In the genomic region with DNA sequence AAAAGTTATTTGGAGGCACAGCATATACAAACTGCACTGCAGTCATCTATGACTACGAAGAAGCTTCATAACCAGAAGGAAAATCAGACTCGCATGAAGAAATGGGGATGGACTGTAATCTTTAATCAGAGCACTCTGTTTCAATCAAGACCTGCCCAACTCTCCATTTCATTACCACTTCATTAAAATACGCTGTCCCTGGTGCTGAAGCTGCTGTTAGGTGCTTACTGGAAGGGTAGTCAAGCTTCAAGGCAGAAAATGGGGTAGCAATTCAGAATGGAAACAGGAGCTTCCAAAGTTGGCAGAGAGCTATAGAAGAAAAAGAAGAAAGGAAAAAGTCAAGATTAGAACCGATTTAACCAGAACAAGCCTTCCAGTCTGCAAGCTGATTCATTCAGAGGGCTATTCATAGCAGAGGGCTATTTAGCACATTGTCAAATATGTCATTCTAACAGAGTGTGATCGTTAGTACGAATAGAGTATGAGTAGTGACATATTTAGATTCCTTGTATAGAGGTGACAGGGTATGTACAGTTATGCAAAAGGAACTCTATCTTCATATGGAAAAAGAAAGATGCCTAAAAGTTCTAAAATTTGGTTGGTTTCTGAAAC, we compare ENCODE assay signal across 13 mouse cellular contexts.
DNase-seq lines count a peak whose midpoint lies in the region; ATAC-seq lines count a peak whose summit lies in the region.
"Had no signal": no experiment of that assay in that cellular context is flagged by ENCODE, and none has a peak within 500 bp of the region (broad histone marks: within the 10 kb centered on the region; RNA-seq: fewer than 3 reads in every experiment).

No protein-coding gene starts in this region.

- no peak overlapping the region for H3K4me3 ChIP-seq in hindbrain, embryonic 11.5 days (ENCODE audit: low read depth, low read length)
- H3K4me3 ChIP-seq in hindbrain, embryonic 12.5 days: no peak overlapping the region
- no peak overlapping the region for H3K4me3 ChIP-seq in embryonic facial prominence, embryonic 11.5 days (ENCODE audit: low read depth, low read length)
- no peak overlapping the region for H3K4me3 ChIP-seq in midbrain, embryonic 10.5 days
- H3K4me3 ChIP-seq: heart, embryonic 12.5 days; midbrain, embryonic 13.5 days had no signal

- H3K27me3 ChIP-seq in hindbrain, embryonic 11.5 days (ENCODE audit: control insufficient read depth, insufficient read depth, low read length): no peaks in the 10 kb centered on the region
- no peaks in the 10 kb centered on the region for H3K27me3 ChIP-seq in hindbrain, embryonic 12.5 days
- H3K27me3 ChIP-seq in embryonic facial prominence, embryonic 11.5 days (ENCODE audit: control insufficient read depth, insufficient read depth, low read length): no peaks in the 10 kb centered on the region
- H3K27me3 ChIP-seq in midbrain, embryonic 10.5 days (ENCODE audit: low read depth, poor library complexity, severe bottlenecking): no peaks in the 10 kb centered on the region
- H3K27me3 ChIP-seq: heart, embryonic 12.5 days; midbrain, embryonic 13.5 days had no signal

- peak; percentile 64 for DNase-seq in hindbrain, embryonic 11.5 days (ENCODE audit: low spot score)
- DNase-seq in ovary, postnatal 14 days (ENCODE audit: low spot score): peak; percentile 11
- no peak for DNase-seq in ovary, postnatal 10 days (ENCODE audit: low spot score)
- DNase-seq in embryonic facial prominence, embryonic 11.5 days (ENCODE audit: low spot score): peak; percentile 81
- no peak for DNase-seq in right cerebral cortex, adult 18-20 months
- DNase-seq in spleen, adult 12 weeks (ENCODE audit: low spot score): no peak
- no peak for DNase-seq in midbrain, embryonic 10.5 days (ENCODE audit: low spot score)
- DNase-seq: adrenal gland, postnatal 25 days; cerebellum, postnatal 36 days; forebrain, postnatal 0 days had no signal

- no peak for ATAC-seq in hindbrain, embryonic 11.5 days (ENCODE audit: low FRiP score)
- ATAC-seq in hindbrain, embryonic 12.5 days (ENCODE audit: low FRiP score): no peak
- no peak for ATAC-seq in embryonic facial prominence, embryonic 11.5 days (replicated peaks; ENCODE audit: insufficient number of reproducible peaks, low FRiP score, low TSS enrichment, low read depth)
- ATAC-seq: forebrain, postnatal 0 days; midbrain, embryonic 13.5 days had no signal

- H3K27ac ChIP-seq in hindbrain, embryonic 11.5 days (ENCODE audit: low read depth, low read length): no peak overlapping the region
- H3K27ac ChIP-seq in hindbrain, embryonic 12.5 days: no peak overlapping the region
- no peak overlapping the region for H3K27ac ChIP-seq in embryonic facial prominence, embryonic 11.5 days (replicated peaks; ENCODE audit: low read depth, low read length)
- H3K27ac ChIP-seq in midbrain, embryonic 10.5 days (replicated peaks): no peak overlapping the region
- H3K27ac ChIP-seq: midbrain, embryonic 13.5 days had no signal

- no peak overlapping the region for H3K9ac ChIP-seq in hindbrain, embryonic 11.5 days (ENCODE audit: low read depth, low read length)
- no peak overlapping the region for H3K9ac ChIP-seq in hindbrain, embryonic 12.5 days
- no peak overlapping the region for H3K9ac ChIP-seq in embryonic facial prominence, embryonic 11.5 days (replicated peaks; ENCODE audit: low read length)
- H3K9ac ChIP-seq: forebrain, postnatal 0 days; heart, embryonic 12.5 days; midbrain, embryonic 13.5 days had no signal

- WGBS in hindbrain, embryonic 11.5 days: 70% methylated on average over 6 of the region's 6 CpGs
- WGBS in hindbrain, embryonic 12.5 days: 64% methylated on average over 6 of the region's 6 CpGs
- 65% methylated on average over 6 of the region's 6 CpGs for WGBS in embryonic facial prominence, embryonic 11.5 days
- 65% methylated on average over 6 of the region's 6 CpGs for WGBS in midbrain, embryonic 10.5 days

- H3K36me3 ChIP-seq in hindbrain, embryonic 11.5 days (ENCODE audit: control insufficient read depth, insufficient read depth, low read length): no peaks in the 10 kb centered on the region
- H3K36me3 ChIP-seq in hindbrain, embryonic 12.5 days: no peaks in the 10 kb centered on the region
- H3K36me3 ChIP-seq in embryonic facial prominence, embryonic 11.5 days (replicated peaks; ENCODE audit: control insufficient read depth, insufficient read depth, low read depth, low read length): no peaks in the 10 kb centered on the region
- H3K36me3 ChIP-seq in midbrain, embryonic 10.5 days: no peaks in the 10 kb centered on the region
- H3K36me3 ChIP-seq: heart, embryonic 12.5 days; midbrain, embryonic 13.5 days had no signal

- no peaks in the 10 kb centered on the region for H3K4me1 ChIP-seq in hindbrain, embryonic 11.5 days (replicated peaks; ENCODE audit: control insufficient read depth, insufficient read depth, low read length)
- H3K4me1 ChIP-seq in hindbrain, embryonic 12.5 days: no peaks in the 10 kb centered on the region
- H3K4me1 ChIP-seq in embryonic facial prominence, embryonic 11.5 days (ENCODE audit: control insufficient read depth, insufficient read depth, low read length): no peaks in the 10 kb centered on the region
- H3K4me1 ChIP-seq in midbrain, embryonic 10.5 days: no peaks in the 10 kb centered on the region
- H3K4me1 ChIP-seq: heart, embryonic 12.5 days; midbrain, embryonic 13.5 days had no signal

- H3K4me2 ChIP-seq in hindbrain, embryonic 11.5 days (replicated peaks; ENCODE audit: low read depth, low read length): no peak overlapping the region
- H3K4me2 ChIP-seq in hindbrain, embryonic 12.5 days (replicated peaks): no peak overlapping the region
- no peak overlapping the region for H3K4me2 ChIP-seq in embryonic facial prominence, embryonic 11.5 days (ENCODE audit: low read depth, low read length)
- H3K4me2 ChIP-seq: heart, embryonic 12.5 days; midbrain, embryonic 13.5 days had no signal

- no peaks in the 10 kb centered on the region for H3K9me3 ChIP-seq in hindbrain, embryonic 11.5 days (ENCODE audit: control insufficient read depth, low read length)
- H3K9me3 ChIP-seq in hindbrain, embryonic 12.5 days (replicated peaks): no peaks in the 10 kb centered on the region
- no peaks in the 10 kb centered on the region for H3K9me3 ChIP-seq in embryonic facial prominence, embryonic 11.5 days (replicated peaks; ENCODE audit: control insufficient read depth, low read length)
- H3K9me3 ChIP-seq in midbrain, embryonic 10.5 days (replicated peaks): no peaks in the 10 kb centered on the region
- H3K9me3 ChIP-seq: heart, embryonic 12.5 days; midbrain, embryonic 13.5 days had no signal

Comparison
In these comparisons a context has a peak if more than half of its experiments do, and no peak if none do; other contexts are left out.
1. DNase-seq: peak in hindbrain, embryonic 11.5 days (single experiment), ovary, postnatal 14 days (single experiment) and embryonic facial prominence, embryonic 11.5 days (single experiment); none in ovary, postnatal 10 days (single experiment), right cerebral cortex, adult 18-20 months (single experiment), spleen, adult 12 weeks (single experiment) and midbrain, embryonic 10.5 days (single experiment).